Mouse (Mus musculus) stomach, postnatal 0 days (tissue): ENCODE data around the gene Nfyb.

Experiments used
- CTCF ChIP-seq: IDR thresholded peaks from 2 replicates; pipeline ENCODE4 v1.5.1; 2016; ENCODE audit warnings: antibody characterized with exemption, low read depth, mild to moderate bottlenecking, moderate library complexity
- EP300 ChIP-seq: optimal IDR thresholded peaks from 2 replicates; pipeline ENCODE3; 2016; ENCODE audit warnings: antibody characterized with exemption

- TF ChIP-seq EP300 (no peak), CTCF (no peak)
Observed at GRCm38 (mm10) chr10:82762756-82763681, 925 bp downstream of the Nfyb start.
